Mouse (Mus musculus) embryonic facial prominence, embryonic 10.5 days (tissue): ENCODE data around the gene Rasgef1a. TPM values are rescaled to one million over a fixed set of nuclear protein-coding genes. Genes with fewer than 3 reads are reported as not detected.

ENCODE experiments used
- microRNA-seq: library from miRNA; unstranded; fragments of <30 nt; microRNA quantifications from one replicate; pipeline ENCODE4, GENCODE M21; 2017
- polyA plus RNA-seq: library from polyadenylated mRNA; unstranded; fragments of >200 nt; fragmentation: Nextera tagmentation; extraction: Ambion mirVana; gene quantifications from 2 replicates; pipeline ENCODE4 v1.2.1, GENCODE M21; 2016

Rasgef1a gene
- polyA plus RNA-seq, 1 experiment from 2014 or later, result 0.06 TPM

Small RNAs within 50 kb of the gene (microRNA-seq; reads per million reads assigned to microRNA genes)
- gene Mir7044, result not detected

Other genes with a start within 250 kb of the Rasgef1a start
- 115 and 127 TPM in 2 replicates for gene Zfp637, start 170.3 kb upstream of the Rasgef1a start, polyA plus RNA-seq
- 13.1 and 13.6 TPM in 2 replicates for gene Zfp239, start 149.3 kb upstream of the Rasgef1a start, polyA plus RNA-seq
- 874 and 878 TPM in 2 replicates for gene Hnrnpf, start 111.1 kb upstream of the Rasgef1a start, polyA plus RNA-seq
- 2.5 and 3.8 TPM in 2 replicates for gene Fxyd4, start 73.7 kb upstream of the Rasgef1a start, polyA plus RNA-seq
- gene Csgalnact2, start 127.7 kb downstream of the Rasgef1a start, polyA plus RNA-seq, result 6.6 TPM in 2 replicates
- gene Ret, start 186.3 kb downstream of the Rasgef1a start, polyA plus RNA-seq, result 1.2 and 3.1 TPM in 2 replicates